Mouse (Mus musculus) lung, adult 2 months (tissue): ENCODE measurements around the gene Olfr1049.

Source experiments
- CTCF ChIP-seq: fragments of 200-500 bp; IDR thresholded peaks from 2 replicates; pipeline ENCODE4 v1.5.1; 2011; ENCODE audit warnings: mild to moderate bottlenecking, low read length, control low read depth; ENCODE audit not compliant: insufficient read depth
- POLR2A ChIP-seq: fragments of 200-500 bp; IDR thresholded peaks from 2 replicates; pipeline ENCODE4 v1.6.1; 2011; ENCODE audit warnings: low read depth, mild to moderate bottlenecking, control low read depth, low read length, borderline replicate concordance; ENCODE audit errors: extremely low read depth

DNA sequence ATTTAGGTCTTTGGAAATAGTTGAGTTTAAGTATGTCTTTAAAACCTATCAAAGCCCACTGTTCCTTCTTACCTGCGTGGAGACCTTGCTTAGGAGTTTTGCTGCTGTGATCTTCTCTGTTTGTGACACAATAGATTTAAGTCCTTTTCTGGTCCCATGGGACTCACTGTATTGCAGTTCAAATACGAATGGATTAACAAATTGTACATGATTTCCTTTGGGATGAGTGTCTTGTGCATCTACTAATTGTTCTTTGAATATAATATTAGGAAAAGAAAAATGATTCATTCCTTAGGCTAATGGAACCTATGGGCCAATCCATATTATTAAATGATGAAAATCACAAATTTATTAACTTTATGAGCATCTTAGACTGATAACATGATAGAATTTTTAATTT lies 38.9 kb downstream of the Olfr1049 start, which contains the start of gene Olfr1046:
- TF ChIP-seq POLR2A (no peak), CTCF (no peak)
